Mouse (Mus musculus) forebrain, embryonic 12.5 days (tissue): ENCODE data around the gene Rb1. TPM values are rescaled to one million over a fixed set of nuclear protein-coding genes. Genes with fewer than 3 reads are reported as not detected.

ENCODE experiments used
- ATAC-seq: fragments of 200-750 bp; cut with Nextera tagmentation; 2 replicates; pipeline ENCODE4 v1.8.0; 2017; ENCODE audit warnings: moderate TSS enrichment; ENCODE audit not compliant: low FRiP score
- H3K27ac ChIP-seq: fragments of 300-500 bp; sonication (generic); 2 replicates; pipeline ENCODE4 v1.5.1; 2016; ENCODE audit warnings: mild to moderate bottlenecking
- H3K27me3 ChIP-seq: fragments of 300-500 bp; sonication (generic); 2 replicates; pipeline ENCODE4 v1.6.1; 2016; ENCODE audit warnings: mild to moderate bottlenecking
- H3K36me3 ChIP-seq: fragments of 300-500 bp; sonication (generic); replicated peaks from 2 replicates; pipeline ENCODE4 v1.6.1; 2016; ENCODE audit warnings: mild to moderate bottlenecking
- H3K4me1 ChIP-seq: fragments of 300-500 bp; sonication (generic); 2 replicates; pipeline ENCODE4 v1.6.1; 2016
- H3K4me2 ChIP-seq: fragments of 300-500 bp; sonication (generic); 2 replicates; pipeline ENCODE4 v1.6.1; 2016; ENCODE audit warnings: mild to moderate bottlenecking, moderate library complexity
- H3K4me3 ChIP-seq: fragments of 300-500 bp; sonication (generic); replicated peaks from 2 replicates; pipeline ENCODE4 v1.5.1; 2016; ENCODE audit warnings: mild to moderate bottlenecking
- H3K9ac ChIP-seq: fragments of 300-500 bp; sonication (generic); 2 replicates; pipeline ENCODE4 v1.6.1; 2016; ENCODE audit warnings: mild to moderate bottlenecking
- H3K9me3 ChIP-seq: fragments of 300-500 bp; sonication (generic); 2 replicates; pipeline ENCODE4 v1.6.1; 2016
- WGBS: fragments of 180-500 bp; shearing (Covaris S2); methylation state at CpG from one replicate; pipeline ENCODE4 v1.1.7; 2016; 5-methylcytosine and 5-hydroxymethylcytosine counted together
- polyA plus RNA-seq: library from polyadenylated mRNA; unstranded; fragments of >200 nt; fragmentation: Nextera tagmentation; extraction: Ambion mirVana; gene quantifications from 2 replicates; pipeline ENCODE4 v1.2.1, GENCODE M21; 2016

The Rb1 gene
- polyA plus RNA-seq, 1 experiment from 2014 or later = 30.4 TPM

- Histone ChIP-seq H3K4me3 (no peak overlapping the region), H3K27me3 (no peaks in the 10 kb centered on the region), H3K4me2 (no peak overlapping the region), H3K36me3 (peaks cover 31% of the 10 kb centered on the region), H3K9me3 (no peaks in the 10 kb centered on the region), H3K4me1 (no peaks in the 10 kb centered on the region), H3K9ac (no peak overlapping the region), H3K27ac (no peak overlapping the region)
- ATAC-seq = no peak
- WGBS = 92% methylated on average over 8 of the region's 8 CpGs
These were observed 29.1 kb upstream of the Rb1 start for GRCm38 (mm10) chr14:73354700-73355099.

GRCm38 (mm10) chr14:73351118-73351517 is 25.5 kb upstream of the Rb1 start:
- Histone ChIP-seq H3K4me3 (no peak overlapping the region), H3K9ac (no peak overlapping the region), H3K9me3 (no peaks in the 10 kb centered on the region), H3K4me2 (no peak overlapping the region), H3K27me3 (no peaks in the 10 kb centered on the region), H3K4me1 (no peaks in the 10 kb centered on the region), H3K27ac (no peak overlapping the region), H3K36me3 (peaks cover 8% of the 10 kb centered on the region)
- ATAC-seq = no peak
- 91% methylated on average over 5 of the region's 5 CpGs for WGBS

GRCm38 (mm10) chr14:73350029-73350428 is 24.4 kb upstream of the Rb1 start:
- ATAC-seq = no peak
- Histone ChIP-seq H3K4me3 (no peak overlapping the region), H3K36me3 (no peaks in the 10 kb centered on the region), H3K9ac (no peak overlapping the region), H3K9me3 (no peaks in the 10 kb centered on the region), H3K27me3 (no peaks in the 10 kb centered on the region), H3K27ac (no peak overlapping the region), H3K4me2 (no peak overlapping the region), H3K4me1 (no peaks in the 10 kb centered on the region)
- WGBS = 48% methylated on average over 1 of the region's 1 CpGs

- no peak overlapping the region for H3K9ac ChIP-seq
- no peaks in the 10 kb centered on the region for H3K36me3 ChIP-seq
- no peaks in the 10 kb centered on the region for H3K27me3 ChIP-seq
- H3K9me3 ChIP-seq = no peaks in the 10 kb centered on the region
- WGBS = 55% methylated on average over 7 of the region's 7 CpGs
- no peak for ATAC-seq
- no peak overlapping the region for H3K27ac ChIP-seq
- H3K4me1 ChIP-seq = no peaks in the 10 kb centered on the region
- H3K4me2 ChIP-seq = no peak overlapping the region
- H3K4me3 ChIP-seq = no peak overlapping the region
These were observed 23.5 kb upstream of the Rb1 start for GRCm38 (mm10) chr14:73349061-73349670.

GRCm38 (mm10) chr14:73347302-73347701 is 21.7 kb upstream of the Rb1 start:
- H3K9me3 ChIP-seq = no peaks in the 10 kb centered on the region
- H3K27me3 ChIP-seq = no peaks in the 10 kb centered on the region
- no peaks in the 10 kb centered on the region for H3K36me3 ChIP-seq
- H3K4me2 ChIP-seq = no peak overlapping the region
- 92% methylated on average over 9 of the region's 9 CpGs for WGBS
- no peak overlapping the region for H3K27ac ChIP-seq
- H3K9ac ChIP-seq = no peak overlapping the region
- ATAC-seq = no peak
- no peaks in the 10 kb centered on the region for H3K4me1 ChIP-seq
- H3K4me3 ChIP-seq = no peak overlapping the region

- Histone ChIP-seq H3K4me1 (no peaks in the 10 kb centered on the region), H3K27me3 (no peaks in the 10 kb centered on the region), H3K4me2 (no peak overlapping the region), H3K9me3 (no peaks in the 10 kb centered on the region), H3K36me3 (no peaks in the 10 kb centered on the region), H3K27ac (no peak overlapping the region), H3K9ac (no peak overlapping the region), H3K4me3 (no peak overlapping the region)
- WGBS = 86% methylated on average over 4 of the region's 4 CpGs
- no peak for ATAC-seq
These were observed 20.0 kb upstream of the Rb1 start for GRCm38 (mm10) chr14:73345614-73346013.

GRCm38 (mm10) chr14:73340051-73340755 is 14.6 kb upstream of the Rb1 start:
- no peaks in the 10 kb centered on the region for H3K9me3 ChIP-seq
- H3K36me3 ChIP-seq = no peaks in the 10 kb centered on the region
- H3K4me1 ChIP-seq = peaks cover 1% of the 10 kb centered on the region; the same call in 1 of the 2 replicates
- no peak overlapping the region for H3K4me2 ChIP-seq
- H3K4me3 ChIP-seq = no peak overlapping the region
- H3K27me3 ChIP-seq = no peaks in the 10 kb centered on the region
- H3K27ac ChIP-seq = no peak overlapping the region
- WGBS = 67% methylated on average over 6 of the region's 6 CpGs
- H3K9ac ChIP-seq = no peak overlapping the region
- no peak for ATAC-seq

GRCm38 (mm10) chr14:73339615-73340014 is 14.0 kb upstream of the Rb1 start:
- H3K4me2 ChIP-seq = no peak overlapping the region
- H3K36me3 ChIP-seq = no peaks in the 10 kb centered on the region
- WGBS = 74% methylated on average over 3 of the region's 3 CpGs
- H3K4me1 ChIP-seq = peaks cover 5% of the 10 kb centered on the region; the same call in 1 of the 2 replicates
- no peak overlapping the region for H3K4me3 ChIP-seq
- ATAC-seq = no peak
- no peak overlapping the region for H3K27ac ChIP-seq
- H3K9me3 ChIP-seq = no peaks in the 10 kb centered on the region
- no peaks in the 10 kb centered on the region for H3K27me3 ChIP-seq
- no peak overlapping the region for H3K9ac ChIP-seq

GRCm38 (mm10) chr14:73336316-73337080 is 10.9 kb upstream of the Rb1 start:
- WGBS = 81% methylated on average over 6 of the region's 6 CpGs
- H3K27me3 ChIP-seq = no peaks in the 10 kb centered on the region
- ATAC-seq = no peak

GRCm38 (mm10) chr14:73334926-73335805 is 9.5 kb upstream of the Rb1 start:
- H3K4me3 ChIP-seq = no peak overlapping the region
- ATAC-seq = no peak

More at GRCm38 (mm10) chr14:73336316-73337080, 10.9 kb upstream of the Rb1 start:
- H3K36me3 ChIP-seq = no peaks in the 10 kb centered on the region
- H3K4me1 ChIP-seq = peaks cover 5% of the 10 kb centered on the region; the same call in 1 of the 2 replicates
- no peaks in the 10 kb centered on the region for H3K9me3 ChIP-seq
- H3K9ac ChIP-seq = no peak overlapping the region
- no peak overlapping the region for H3K27ac ChIP-seq
- H3K4me2 ChIP-seq = no peak overlapping the region
- no peak overlapping the region for H3K4me3 ChIP-seq

GRCm38 (mm10) chr14:73333880-73334279 is 8.3 kb upstream of the Rb1 start:
- no peaks in the 10 kb centered on the region for H3K9me3 ChIP-seq
- H3K27ac ChIP-seq = no peak overlapping the region
- peaks cover 5% of the 10 kb centered on the region; the same call in 1 of the 2 replicates for H3K4me1 ChIP-seq
- H3K4me3 ChIP-seq = no peak overlapping the region
- ATAC-seq = no peak
- H3K9ac ChIP-seq = no peak overlapping the region
- H3K4me2 ChIP-seq = no peak overlapping the region
- H3K36me3 ChIP-seq = no peaks in the 10 kb centered on the region
- no peaks in the 10 kb centered on the region for H3K27me3 ChIP-seq
- 96% methylated on average over 3 of the region's 3 CpGs for whole genome bisulfite sequencing

More at GRCm38 (mm10) chr14:73334926-73335805, 9.5 kb upstream of the Rb1 start:
- peaks cover 5% of the 10 kb centered on the region; the same call in 1 of the 2 replicates for H3K4me1 ChIP-seq
- H3K9ac ChIP-seq = no peak overlapping the region
- H3K9me3 ChIP-seq = no peaks in the 10 kb centered on the region
- no peak overlapping the region for H3K4me2 ChIP-seq
- no peaks in the 10 kb centered on the region for H3K27me3 ChIP-seq
- H3K36me3 ChIP-seq = no peaks in the 10 kb centered on the region
- WGBS = 70% methylated on average over 22 of the region's 22 CpGs
- no peak overlapping the region for H3K27ac ChIP-seq

- no peak for ATAC-seq
- H3K27ac ChIP-seq = no peak overlapping the region
- H3K4me3 ChIP-seq = no peak overlapping the region
- H3K36me3 ChIP-seq = no peaks in the 10 kb centered on the region
- no peaks in the 10 kb centered on the region for H3K9me3 ChIP-seq
- 95% methylated on average over 4 of the region's 4 CpGs for WGBS
- peaks cover 12% of the 10 kb centered on the region for H3K4me1 ChIP-seq
- no peak overlapping the region for H3K4me2 ChIP-seq
- no peaks in the 10 kb centered on the region for H3K27me3 ChIP-seq
- no peak overlapping the region for H3K9ac ChIP-seq
These were observed 5.8 kb upstream of the Rb1 start for GRCm38 (mm10) chr14:73331386-73331785.
